ENCODE assay signal across 8 mouse cellular contexts in genomic region chr11:98710416-98711045, GRCm38 (mm10). TPM values are rescaled to one million over a fixed set of nuclear protein-coding genes. Genes with fewer than 3 reads are reported as not detected.
A peak's percentile ranks its signal among the peaks of the same experiment; 100 is the strongest.
DNase-seq lines count a peak whose midpoint lies in the region; ATAC-seq lines count a peak whose summit lies in the region.

No protein-coding gene starts in this region.

- no peaks in the 10 kb centered on the region for H3K4me1 ChIP-seq in forebrain, embryonic 16.5 days (replicated peaks; ENCODE audit: control insufficient read depth, insufficient read depth, low read length)

- no peak overlapping the region for H3K27ac ChIP-seq in forebrain, embryonic 16.5 days (ENCODE audit: low read length)

- peak; percentile 66 for DNase-seq in Muller cell, postnatal 12 days (ENCODE audit: inconsistent ontology term)
- DNase-seq in cerebellum, adult 18-20 months: peak; percentile 80 to 89
- peak; percentile 92 for DNase-seq in heart, postnatal 4 days
- peak; percentile 87 to 90 for DNase-seq in layer of hippocampus, postnatal 10 days (ENCODE audit: low spot score in 2 of 2)
- peak; percentile 90 for DNase-seq in lung, postnatal 14 days
- DNase-seq in right cerebral cortex, postnatal 10 days (ENCODE audit: low spot score in 2 of 2): peak; percentile 76 to 84
- peak; percentile 82 for DNase-seq in yolk sac, embryonic 10.5 days (ENCODE audit: low spot score)

- H3K9me3 ChIP-seq in forebrain, embryonic 16.5 days (ENCODE audit: control insufficient read depth, low read length): no peaks in the 10 kb centered on the region

- no peak overlapping the region for H3K4me3 ChIP-seq in forebrain, embryonic 16.5 days (replicated peaks; ENCODE audit: low read length)

- 52% methylated on average over 12 of the region's 12 CpGs for WGBS in forebrain, embryonic 16.5 days

- H3K9ac ChIP-seq in forebrain, embryonic 16.5 days (replicated peaks; ENCODE audit: low read depth, low read length): no peak overlapping the region

- ATAC-seq in forebrain, embryonic 16.5 days: peak; percentile 47

- no peaks in the 10 kb centered on the region for H3K27me3 ChIP-seq in forebrain, embryonic 16.5 days (replicated peaks; ENCODE audit: control insufficient read depth, insufficient read depth, low read length)

- H3K4me2 ChIP-seq in forebrain, embryonic 16.5 days (ENCODE audit: low read length): no peak overlapping the region

- H3K36me3 ChIP-seq in forebrain, embryonic 16.5 days (ENCODE audit: control insufficient read depth, insufficient read depth): peaks cover 19% of the 10 kb centered on the region

RNA-seq across cellular contexts. Expression of gene Csf3, which starts 9.5 kb away (rescaled TPM):
- not detected in 2 replicates for polyA plus RNA-seq in forebrain, embryonic 16.5 days (2015; fragmentation: Nextera tagmentation; extraction: Ambion mirVana)
- total RNA-seq in heart, postnatal 4 days (2021): not detected
- total RNA-seq in layer of hippocampus, postnatal 10 days (2021): not detected

RNA-seq across cellular contexts. Expression of gene Med24, which starts 18.7 kb away (rescaled TPM):
- polyA plus RNA-seq in forebrain, embryonic 16.5 days (2015; fragmentation: Nextera tagmentation; extraction: Ambion mirVana): 88.8 and 93.7 TPM in 2 replicates
- total RNA-seq in heart, postnatal 4 days (2021): 10 to 100 TPM; 51.7 to 52.3 TPM
- total RNA-seq in layer of hippocampus, postnatal 10 days (2021): 100 to 1,000 TPM in 1 of 2 experiments, 10 to 100 TPM in 1; 93.8 to 103 TPM

RNA-seq across cellular contexts. Expression of gene Psmd3, which starts 28.2 kb away (rescaled TPM):
- polyA plus RNA-seq in forebrain, embryonic 16.5 days (2015; fragmentation: Nextera tagmentation; extraction: Ambion mirVana): 197 and 201 TPM in 2 replicates
- total RNA-seq in heart, postnatal 4 days (2021): 100 to 1,000 TPM; 138 to 140 TPM
- total RNA-seq in layer of hippocampus, postnatal 10 days (2021): 100 to 1,000 TPM; 127 to 130 TPM

RNA-seq across cellular contexts. Expression of gene Thra, which starts 29.9 kb away (rescaled TPM):
- 177 and 182 TPM in 2 replicates for polyA plus RNA-seq in forebrain, embryonic 16.5 days (2015; fragmentation: Nextera tagmentation; extraction: Ambion mirVana)
- total RNA-seq in heart, postnatal 4 days (2021): 100 to 1,000 TPM; 171 to 183 TPM
- total RNA-seq in layer of hippocampus, postnatal 10 days (2021): 1,000 to 10,000 TPM; 1,331 to 1,411 TPM

RNA-seq across cellular contexts. Expression of gene Gsdma, which starts 46.4 kb away (rescaled TPM):
- polyA plus RNA-seq in forebrain, embryonic 16.5 days (2015; fragmentation: Nextera tagmentation; extraction: Ambion mirVana): not detected in 2 replicates
- total RNA-seq in heart, postnatal 4 days (2021): not detected
- not detected for total RNA-seq in layer of hippocampus, postnatal 10 days (2021)
